Mouse (Mus musculus) urinary bladder, postnatal 36 days (tissue): Measurements from ENCODE around the gene Ccnf.
A peak's percentile ranks its signal among the peaks of the same experiment; 100 is the strongest.

Source experiments
- DNase-seq, 2 experiments: peaks; one replicate each; pipeline ENCODE4 v3.0.0; 2022; ENCODE audit warnings: low spot score in 2 of 2, mixed read lengths in 1 of 2

Gene Ccnf

DNA sequence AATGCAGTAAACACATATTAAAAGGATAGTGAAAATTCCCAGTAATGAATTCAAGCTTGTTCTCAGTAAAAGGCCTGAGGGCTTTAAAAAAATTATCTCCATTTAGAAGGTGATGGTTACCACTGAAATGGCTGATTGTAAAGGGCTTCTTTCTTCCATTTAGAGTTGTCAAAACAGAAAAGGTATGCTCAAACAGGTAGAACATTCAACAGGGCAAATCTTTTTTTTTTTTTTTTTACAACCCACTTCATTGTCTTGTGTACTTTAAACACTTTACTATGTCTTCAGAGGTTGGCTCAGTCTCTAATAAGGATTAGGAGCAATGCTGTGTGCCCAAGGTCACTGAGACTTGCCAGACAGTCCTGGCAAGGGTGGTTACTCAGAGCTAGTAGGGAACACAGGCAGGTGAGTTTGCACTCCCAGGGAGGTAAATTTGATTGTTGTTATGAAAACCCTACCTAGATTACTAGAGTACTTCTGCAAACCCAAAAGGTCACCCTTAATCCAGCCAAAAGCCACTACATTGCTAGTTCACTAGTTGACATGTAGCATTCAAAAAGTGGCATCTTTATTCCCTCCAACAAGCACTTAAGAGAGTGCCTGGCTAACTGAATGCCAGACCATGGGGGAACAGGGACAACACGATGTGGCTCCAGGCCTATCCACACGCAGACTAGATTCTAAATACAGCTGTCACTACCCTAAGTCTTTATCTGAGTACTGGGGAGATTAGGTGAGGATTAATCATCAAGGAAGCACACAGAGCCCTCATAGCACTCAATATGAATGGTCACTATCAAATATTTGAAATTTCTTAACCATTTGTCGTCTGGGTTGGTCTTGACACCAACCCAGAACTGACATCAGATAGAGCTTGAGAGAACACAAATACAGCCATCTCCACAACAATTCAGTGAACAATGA, 47.4 kb downstream of the Ccnf start:
- no peak for DNase-seq

DNA sequence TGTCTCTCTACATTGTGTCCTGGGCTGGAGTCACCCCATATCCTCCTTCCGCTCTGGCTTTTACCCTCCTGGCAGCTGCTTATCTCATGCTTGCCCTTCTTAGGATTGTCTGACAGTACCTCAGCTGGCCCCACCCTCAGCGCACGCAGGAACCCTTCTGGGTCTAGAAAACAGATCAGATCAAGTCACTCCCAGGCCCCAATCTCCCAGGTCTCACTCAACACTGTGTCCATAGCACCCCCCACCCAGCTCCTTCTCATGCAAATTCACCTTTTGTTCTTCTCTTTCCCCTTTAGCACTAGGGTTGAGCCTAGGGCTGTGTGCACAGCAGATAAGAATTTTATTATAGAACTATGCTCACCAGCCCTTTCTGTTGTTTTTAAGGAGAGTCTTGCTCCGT, 48.2 kb downstream of the Ccnf start:
- no peak for DNase-seq

DNA sequence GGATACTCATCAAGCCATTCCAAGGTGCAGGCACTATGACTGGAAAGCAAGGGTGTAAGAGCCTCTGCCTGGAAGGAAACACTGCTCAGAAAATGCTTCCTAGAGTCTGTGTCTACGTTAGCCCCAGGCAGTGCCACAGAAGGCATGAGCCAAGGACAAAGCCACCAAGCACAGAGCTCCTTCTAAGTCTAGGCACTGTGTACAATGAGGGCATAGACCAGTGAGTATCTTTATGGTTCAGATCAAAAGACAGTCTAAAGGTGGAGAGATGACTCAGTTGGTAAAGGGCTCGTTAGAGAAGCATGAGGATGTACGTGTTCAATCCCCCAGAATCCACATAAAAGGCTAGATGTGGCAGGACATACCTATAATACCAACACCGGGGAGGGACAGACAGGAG, 50.2 kb downstream of the Ccnf start:
- DNase-seq: no peak

DNA sequence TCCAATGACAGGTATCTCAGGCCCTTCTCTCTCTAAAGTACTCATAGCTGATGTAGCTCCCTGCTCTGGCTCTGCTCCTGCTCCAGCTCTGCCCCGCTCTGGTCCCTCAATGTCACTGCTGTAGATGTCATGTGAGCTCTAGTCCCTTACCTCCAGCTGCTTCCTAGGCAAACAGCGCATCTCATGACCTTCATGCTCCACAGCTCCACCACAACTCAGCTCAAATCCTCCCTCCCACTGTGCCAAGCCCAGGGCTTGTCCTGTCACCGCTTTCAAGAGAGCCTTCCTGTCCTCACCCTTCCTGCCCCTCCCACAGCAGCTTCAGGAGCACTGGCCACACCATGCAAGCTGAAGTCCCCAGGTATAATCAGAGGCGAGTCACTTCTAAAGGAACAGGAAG, 51.5 kb downstream of the Ccnf start:
- DNase-seq: no peak

DNA sequence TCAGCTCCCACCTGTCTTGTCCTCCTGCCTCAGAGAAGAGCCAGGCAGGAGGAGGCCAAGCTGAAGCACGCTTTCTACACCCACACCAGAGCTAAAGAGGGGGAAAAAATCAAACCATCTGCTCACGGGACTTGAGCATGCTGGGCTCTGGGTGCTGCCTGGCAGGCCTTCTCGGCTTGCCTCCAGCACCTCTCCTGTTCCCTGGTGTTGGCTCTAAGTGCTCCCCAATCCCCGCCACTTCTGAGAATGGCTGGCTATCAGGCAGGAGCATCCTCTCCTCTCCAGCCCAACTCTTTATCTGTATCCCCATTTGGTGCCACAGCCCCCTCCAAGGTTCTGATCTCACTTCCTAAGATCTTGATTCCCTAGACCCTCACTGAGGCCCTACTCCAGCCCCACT, 52.0 kb downstream of the Ccnf start:
- no peak for DNase-seq

DNA sequence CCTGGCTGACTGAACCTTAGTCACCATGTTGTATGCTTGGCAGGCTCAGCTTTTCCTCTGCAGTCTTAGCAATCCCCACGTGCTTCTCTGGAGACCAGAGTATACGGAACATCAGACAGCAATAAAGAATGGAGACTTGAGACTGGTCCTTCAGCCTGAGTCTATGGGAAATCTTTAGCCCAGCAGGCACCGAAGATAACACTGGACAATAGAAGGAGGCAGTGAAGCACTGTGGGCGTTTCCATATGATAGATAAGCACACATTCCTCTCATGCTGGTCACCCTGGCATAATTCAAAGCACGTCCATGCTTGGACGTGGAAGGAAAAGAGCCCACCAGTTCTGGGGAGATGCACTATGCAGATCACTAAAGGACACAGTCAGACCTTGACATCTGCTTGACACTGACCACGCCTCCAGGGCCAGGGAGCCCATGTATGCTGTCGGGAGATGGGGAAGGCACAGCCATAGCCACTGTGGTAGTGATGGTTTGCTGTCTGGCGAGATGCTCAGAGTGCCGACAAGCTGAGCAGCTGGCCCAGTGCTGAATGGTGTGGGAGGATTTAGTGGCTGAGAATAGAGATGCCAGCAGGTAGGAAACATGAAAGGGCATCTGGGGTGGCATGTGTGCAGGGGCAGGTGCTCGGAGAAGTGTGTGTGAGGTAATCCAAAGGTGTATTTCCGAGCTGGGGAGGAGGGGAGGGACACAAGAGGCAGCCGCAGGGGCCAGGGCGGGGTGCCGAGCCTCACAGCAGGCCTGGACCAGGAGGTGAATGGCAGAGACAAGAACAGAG, 54.1 kb downstream of the Ccnf start:
- DNase-seq: no peak

DNA sequence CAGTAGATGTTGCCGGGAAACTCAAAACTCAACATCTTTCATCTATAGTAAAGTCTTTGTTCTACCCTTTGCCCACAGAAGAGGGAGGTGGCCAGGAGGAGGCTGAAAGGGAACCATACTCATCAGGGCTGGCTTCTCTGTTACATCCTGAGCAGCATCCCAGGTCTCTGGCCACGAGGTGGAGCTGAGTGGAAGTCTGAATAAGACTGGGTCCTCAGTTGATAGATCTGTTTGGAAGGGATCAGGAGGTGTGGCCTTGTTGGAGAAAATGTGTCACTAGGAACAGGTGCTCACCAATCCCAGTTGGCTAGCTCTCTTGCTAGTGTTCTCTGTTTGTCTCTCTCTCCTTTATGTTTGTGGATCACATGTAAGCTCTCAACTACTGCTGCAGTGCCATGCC, 55.9 kb downstream of the Ccnf start:
- DNase-seq: no peak

DNA sequence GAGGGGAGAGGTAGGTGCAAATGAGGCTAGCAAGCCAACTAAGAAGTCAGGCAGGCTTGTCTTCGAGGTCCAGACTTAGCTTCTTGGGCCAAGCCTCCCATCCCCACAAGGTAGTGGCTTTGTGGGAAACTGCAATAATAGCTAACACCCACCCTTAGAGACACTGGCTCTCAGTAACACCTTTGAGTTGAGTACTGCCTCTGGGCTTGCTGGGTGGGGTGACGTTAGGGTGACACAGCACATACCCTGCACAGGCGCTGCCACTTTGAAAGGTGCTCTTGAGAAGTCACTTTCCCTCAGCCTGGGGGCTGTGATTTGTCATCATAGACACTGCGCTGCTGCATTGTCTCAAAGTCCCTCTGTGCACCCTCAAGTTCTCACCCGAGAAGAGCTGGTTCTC, 57.5 kb downstream of the Ccnf start:
- DNase-seq: no peak

DNA sequence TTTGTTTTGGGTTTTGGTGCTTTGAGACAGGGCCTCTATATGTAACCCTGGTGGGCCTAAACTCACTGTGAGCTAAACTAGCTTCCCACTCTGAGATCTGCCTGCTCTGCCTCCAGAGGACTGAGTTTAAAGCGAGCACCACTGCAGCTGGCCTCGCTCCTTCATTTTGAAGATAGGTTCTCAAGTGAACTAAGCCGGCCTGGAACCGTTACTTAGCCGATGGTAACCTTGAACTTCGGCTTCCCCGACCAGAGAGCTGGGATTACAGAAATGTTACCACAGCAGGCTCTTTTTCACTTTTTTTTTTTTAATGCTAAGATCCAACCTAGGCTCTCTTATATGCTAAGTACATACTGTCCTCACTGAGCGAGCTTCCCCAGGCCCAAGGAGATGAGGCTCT, 58.0 kb downstream of the Ccnf start:
- DNase-seq: no peak

DNA sequence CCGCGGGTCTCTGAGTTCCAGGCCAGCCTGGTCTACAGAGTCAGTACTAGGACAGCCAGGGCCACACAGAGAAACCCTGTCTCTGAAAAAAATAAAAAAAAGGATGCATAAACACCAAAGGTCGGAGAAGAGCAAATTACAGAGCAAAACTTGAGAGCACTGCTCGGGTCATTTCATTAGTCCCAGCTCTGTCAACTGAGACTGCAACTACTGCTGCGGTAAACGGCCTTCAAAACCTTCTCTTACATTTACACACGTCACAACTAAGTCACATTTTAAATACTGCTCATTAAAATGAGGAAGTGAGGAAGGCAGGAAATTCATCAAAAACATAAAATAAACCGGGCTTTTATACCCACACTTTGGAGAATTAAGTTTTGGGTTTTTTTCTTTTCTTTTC, 58.4 kb downstream of the Ccnf start:
- no peak for DNase-seq

DNA sequence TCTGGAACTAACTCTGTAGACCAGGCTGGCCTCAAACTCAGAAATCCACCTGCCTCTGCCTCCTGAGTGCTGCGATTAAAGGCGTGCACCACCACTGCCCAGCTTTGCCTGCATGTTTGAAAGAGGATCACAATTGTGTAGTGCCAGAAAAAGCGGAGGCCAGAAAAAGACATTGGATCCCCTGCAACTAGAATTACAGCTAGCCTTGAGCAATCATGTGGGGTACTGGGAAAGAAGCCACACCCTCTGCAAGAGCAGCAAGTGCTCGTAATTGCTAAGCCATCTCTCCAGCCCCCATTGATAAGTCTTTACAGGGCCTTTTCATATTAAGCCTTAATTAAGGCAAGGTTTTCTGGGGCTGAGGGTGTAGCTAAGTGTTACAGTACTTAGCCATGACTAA, 59.8 kb downstream of the Ccnf start:
- no peak for DNase-seq

DNA sequence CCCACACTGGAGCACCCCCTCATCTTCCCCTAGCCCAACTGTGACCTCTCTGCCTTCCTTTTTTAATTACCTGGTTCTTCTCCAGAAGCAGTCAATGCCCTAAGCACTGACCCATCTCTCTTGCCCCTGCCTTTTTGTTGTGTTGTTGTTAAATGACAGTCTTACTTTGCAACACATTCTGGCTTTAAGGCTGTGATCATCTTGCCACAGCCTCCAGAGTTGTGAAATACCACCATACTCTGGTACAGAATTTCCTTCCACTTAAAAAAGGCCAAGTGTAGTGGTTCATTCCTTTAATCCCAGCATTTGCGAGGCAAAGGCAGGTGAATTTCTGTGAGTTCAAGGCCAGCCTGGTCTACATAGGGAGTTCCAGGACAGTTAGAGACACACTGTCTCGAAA, 60.4 kb downstream of the Ccnf start:
- DNase-seq: no peak

DNA sequence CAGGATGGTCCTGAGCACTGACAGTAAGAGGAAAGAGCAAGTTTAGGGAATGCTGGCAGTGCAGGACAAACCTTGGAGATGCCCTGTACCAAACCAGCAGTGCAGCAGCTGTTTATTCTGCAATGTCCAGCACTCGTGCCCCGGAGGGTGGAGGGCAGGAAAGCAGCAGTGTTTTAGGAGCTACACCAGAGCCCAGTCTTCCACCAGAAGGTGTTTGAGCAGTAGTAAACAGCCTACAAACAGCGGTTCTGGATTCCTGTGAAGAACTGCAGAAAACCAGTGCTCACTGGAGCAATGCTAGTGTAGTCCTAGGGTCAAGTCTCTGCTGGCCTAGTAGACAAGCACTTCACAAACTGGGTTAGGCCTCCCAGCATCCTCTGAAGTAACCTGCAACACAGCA, 77.0 kb downstream of the Ccnf start:
- DNase-seq: no peak

DNA sequence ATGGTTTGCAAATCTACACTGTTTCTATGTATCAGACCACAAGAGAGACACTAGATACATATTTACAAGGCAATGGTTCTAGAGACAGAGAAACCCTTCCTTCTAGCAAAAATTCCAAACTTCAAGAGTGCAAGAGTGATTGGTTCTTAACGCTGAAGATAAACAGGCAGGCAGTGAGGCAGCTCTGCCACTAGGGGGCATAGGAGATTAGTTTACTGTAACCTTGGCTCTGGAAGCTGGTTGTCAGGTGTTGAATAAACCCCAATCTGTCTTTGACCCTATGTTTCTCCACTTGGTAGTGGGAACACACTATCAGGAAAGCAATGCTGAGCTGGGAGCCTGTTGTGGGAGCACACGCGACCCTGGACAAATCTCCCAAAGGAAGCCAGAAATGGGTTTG, 77.9 kb downstream of the Ccnf start:
- DNase-seq: peak; percentile 50 to 54
